Mouse (Mus musculus) liver, embryonic 14.5 days (tissue): Measurements from ENCODE around the gene Ppp1r9b.

Experiments
- CTCF ChIP-seq: IDR thresholded peaks from 2 replicates; pipeline ENCODE4 v1.5.1; 2016; ENCODE audit warnings: antibody characterized with exemption, low read depth, control low read depth
- EP300 ChIP-seq: IDR thresholded peaks from 2 replicates; pipeline ENCODE4 v1.6.1; 2016; ENCODE audit warnings: antibody characterized with exemption, low read depth

DNA sequence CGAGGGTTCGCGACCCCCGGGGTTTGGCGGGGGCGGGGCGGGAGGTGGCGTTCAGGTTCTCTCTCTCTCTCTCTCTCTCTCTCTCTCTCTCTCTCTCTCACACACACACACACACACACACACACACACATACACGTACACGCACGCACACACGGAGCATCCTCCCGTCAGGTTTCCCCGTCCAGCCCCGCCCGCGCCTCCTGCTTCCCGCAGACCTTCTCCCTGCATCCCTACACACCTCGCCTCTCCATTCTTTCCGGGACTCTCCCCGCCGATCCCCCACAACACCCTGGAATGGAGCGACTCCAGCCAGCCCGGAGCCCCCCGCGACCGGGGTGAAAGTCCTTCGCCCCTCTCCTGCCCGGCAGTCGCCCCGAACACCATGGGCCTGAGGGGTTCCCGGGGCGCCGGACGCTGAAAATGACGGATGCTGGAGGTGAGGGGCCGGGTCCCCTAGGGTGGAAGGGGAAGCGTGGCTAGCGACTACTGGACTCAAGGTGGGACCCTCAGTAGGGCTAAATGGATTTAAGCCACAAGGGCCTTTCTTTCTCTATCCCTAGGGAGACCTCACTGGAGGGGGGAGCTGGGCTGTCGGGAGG lies 19.4 kb downstream of the Ppp1r9b start:
- no peak for TF ChIP-seq CTCF
- TF ChIP-seq EP300 = no peak
